Mouse (Mus musculus) embryonic fibroblast, embryonic 13.5 days (primary cell): ENCODE data around the gene Krt86.

Experiments
- CTCF ChIP-seq: IDR thresholded peaks from 2 replicates; pipeline ENCODE4 v1.5.1; 2011; ENCODE audit warnings: mild to moderate bottlenecking, control low read depth, low read length, moderate library complexity, borderline replicate concordance; ENCODE audit not compliant: insufficient read depth
- POLR2A ChIP-seq: IDR thresholded peaks from 2 replicates; pipeline ENCODE4 v1.6.1; 2011; ENCODE audit warnings: low read depth, mild to moderate bottlenecking, control low read depth, low read length, moderate library complexity

DNA sequence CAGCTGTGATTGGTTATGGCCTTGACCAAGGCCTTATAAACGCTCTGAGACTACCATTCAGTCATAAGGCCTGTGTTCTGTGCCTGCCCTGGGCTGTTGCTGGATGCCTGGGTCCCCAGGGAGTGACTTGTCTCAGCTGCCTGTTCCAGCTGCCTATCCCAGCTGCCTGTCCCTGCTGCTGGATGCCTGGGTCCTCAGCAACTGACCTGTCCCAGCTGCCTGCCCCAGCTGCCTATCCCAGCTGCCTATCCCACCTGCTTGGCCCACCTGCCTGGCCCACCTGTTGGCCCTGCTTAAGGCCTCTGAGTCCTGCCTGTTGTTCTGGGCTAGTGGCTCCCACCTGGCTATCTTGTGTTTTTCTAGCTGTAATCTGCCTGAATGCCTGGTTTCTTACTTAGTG, 20.9 kb downstream of the Krt86 start:
- no peak for TF ChIP-seq CTCF
- no peak for TF ChIP-seq POLR2A
